Mouse (Mus musculus): ENCODE results near the gene Hoxc11.

- TF ChIP-seq NRF1 (IDR thresholded peaks at IDR 0.05; ENCODE audit: low read depth, low read length) (no peak), CTCF (conservative IDR thresholded peaks at IDR 0.05 in 1 of 2, IDR thresholded peaks at IDR 0.05 in 1 of 2; ENCODE audit: low read depth in 2 of 2, low read length in 2 of 2) (no peak), POLR2A (IDR thresholded peaks at IDR 0.05; ENCODE audit: low read depth, low read length) (no peak), MAX (IDR thresholded peaks at IDR 0.05; ENCODE audit: low read length) (no peak), UBTF (IDR thresholded peaks at IDR 0.05; ENCODE audit: low read depth, low read length) (no peak), EP300 (IDR thresholded peaks at IDR 0.05; ENCODE audit: low read length) (no peak), GABPA (IDR thresholded peaks at IDR 0.05; ENCODE audit: insufficient replicate concordance, low read depth, low read length) (no peak), ZNF384 (IDR thresholded peaks at IDR 0.05; ENCODE audit: low read depth, low read length) (no peak), CHD2 (IDR thresholded peaks at IDR 0.05; ENCODE audit: low read length) (no peak), E2F4 (IDR thresholded peaks at IDR 0.05; ENCODE audit: insufficient replicate concordance, low read depth, low read length) (no peak), MYC (IDR thresholded peaks at IDR 0.05; ENCODE audit: low read depth, low read length) (no peak)
These were observed 31.4 kb upstream of the Hoxc11 start for GRCm38 (mm10) chr15:102922636-102923500.
